8 mouse cellular contexts compared by ENCODE assay signal in genomic region chr5:71699696-71700467, GRCm38 (mm10). TPM values are rescaled to one million over a fixed set of nuclear protein-coding genes. Genes with fewer than 3 reads are reported as not detected.
DNase-seq lines count a peak whose midpoint lies in the region; ATAC-seq lines count a peak whose summit lies in the region.
"Had no signal": no experiment of that assay in that cellular context is flagged by ENCODE, and none has a peak within 500 bp of the region (broad histone marks: within the 10 kb centered on the region; RNA-seq: fewer than 3 reads in every experiment).

No protein-coding gene starts in this region.

- peaks cover 17% of the 10 kb centered on the region for H3K27me3 ChIP-seq in heart, embryonic 13.5 days (replicated peaks)
- H3K27me3 ChIP-seq in limb, embryonic 15.5 days, result peaks cover 18% of the 10 kb centered on the region

- peak; percentile 50 for DNase-seq in brain, embryonic 18.5 days (ENCODE audit: low read depth, low spot score)
- peak; percentile 37 for DNase-seq in embryo, embryonic 11.5 days (ENCODE audit: low read depth, low spot score)
- peak; percentile 42 for DNase-seq in kidney, postnatal 14 days
- peak; percentile 15 for DNase-seq in ovary, postnatal 10 days (ENCODE audit: low spot score)
- no peak for DNase-seq in c-Kit-positive CD71-positive TER-119-positive erythroid progenitor cells, embryonic 14.5 days (ENCODE audit: low spot score)

- peak overlapping the region; percentile 82; the same call in 1 of the 2 replicates for H3K9ac ChIP-seq in heart, embryonic 13.5 days
- H3K9ac ChIP-seq in limb, embryonic 15.5 days, result no peak overlapping the region

- 1% methylated on average over 19 of the region's 19 CpGs for WGBS in heart, embryonic 13.5 days
- WGBS in limb, embryonic 15.5 days, result under 1% methylated on average over 19 of the region's 19 CpGs

- H3K4me2 ChIP-seq in heart, embryonic 13.5 days, result peak overlapping the region; percentile 84
- H3K4me2 ChIP-seq in limb, embryonic 15.5 days, result peak overlapping the region; percentile 75

- peak overlapping the region; percentile 59 for H3K4me3 ChIP-seq in heart, embryonic 13.5 days
- H3K4me3 ChIP-seq in limb, embryonic 15.5 days, result peak overlapping the region; percentile 47

- no peaks in the 10 kb centered on the region for H3K36me3 ChIP-seq in heart, embryonic 13.5 days
- H3K36me3 ChIP-seq in limb, embryonic 15.5 days, result no peaks in the 10 kb centered on the region

- H3K9me3 ChIP-seq in heart, embryonic 13.5 days, result no peaks in the 10 kb centered on the region
- H3K9me3 ChIP-seq in limb, embryonic 15.5 days, result no peaks in the 10 kb centered on the region

- H3K4me1 ChIP-seq in heart, embryonic 13.5 days, result peaks cover 6% of the 10 kb centered on the region; the same call in 1 of the 2 replicates
- H3K4me1 ChIP-seq in limb, embryonic 15.5 days, result peaks cover 17% of the 10 kb centered on the region

- no peak for ATAC-seq in heart, embryonic 13.5 days (ENCODE audit: extremely low read depth, insufficient number of reproducible peaks, low FRiP score, low TSS enrichment)
- ATAC-seq in limb, embryonic 15.5 days (ENCODE audit: insufficient number of reproducible peaks, low FRiP score, low TSS enrichment, low read depth), result no peak

- no peak overlapping the region for H3K27ac ChIP-seq in heart, embryonic 13.5 days (replicated peaks)
- H3K27ac ChIP-seq in limb, embryonic 15.5 days, result no peak overlapping the region

RNA-seq across cellular contexts. Expression of gene Gabra4, which starts 41.8 kb away (rescaled TPM):
- 6.1 and 7.6 TPM in 2 replicates for polyA plus RNA-seq in heart, embryonic 13.5 days (2015; fragmentation: Nextera tagmentation; extraction: Ambion mirVana)
- 7.3 and 8.9 TPM in 2 replicates for polyA plus RNA-seq in limb, embryonic 15.5 days (2015; fragmentation: Nextera tagmentation; extraction: Ambion mirVana)

RNA-seq across cellular contexts. Expression of gene Gabrb1, which starts 42.0 kb away (rescaled TPM):
- 1.3 and 1.4 TPM in 2 replicates for polyA plus RNA-seq in heart, embryonic 13.5 days (2015; fragmentation: Nextera tagmentation; extraction: Ambion mirVana)
- polyA plus RNA-seq in limb, embryonic 15.5 days (2015; fragmentation: Nextera tagmentation; extraction: Ambion mirVana), result 1.8 and 1.9 TPM in 2 replicates
- polyA plus RNA-seq: spleen, adult 2 months had no signal
